Mouse (Mus musculus) ES-Bruce4 (cell line): ENCODE data around the gene Gm12166. TPM values are rescaled to one million over a fixed set of nuclear protein-coding genes. Genes with fewer than 3 reads are reported as not detected.

ENCODE experiments used
- H3K27ac ChIP-seq: 2 replicates; pipeline ENCODE4 v1.5.1; 2012; ENCODE audit warnings: low read length, inconsistent platforms; ENCODE audit not compliant: insufficient read depth
- H3K27me3 ChIP-seq: 2 replicates; pipeline ENCODE4 v1.6.1; 2012; ENCODE audit warnings: mild to moderate bottlenecking, low read length, inconsistent platforms; ENCODE audit not compliant: control insufficient read depth, poor library complexity, insufficient read depth, severe bottlenecking
- H3K36me3 ChIP-seq: 2 replicates; pipeline ENCODE4 v1.6.1; 2012; ENCODE audit warnings: inconsistent platforms, mild to moderate bottlenecking, low read length, moderate library complexity; ENCODE audit not compliant: control insufficient read depth, poor library complexity, insufficient read depth, severe bottlenecking
- H3K4me1 ChIP-seq: one replicate; pipeline ENCODE4 v1.8.1; 2011; ENCODE audit warnings: low read length; ENCODE audit not compliant: control insufficient read depth, insufficient read depth
- H3K4me3 ChIP-seq: 2 replicates; pipeline ENCODE4 v1.5.1; 2011; ENCODE audit warnings: low read depth, mild to moderate bottlenecking, low read length
- H3K9ac ChIP-seq: 2 replicates; pipeline ENCODE4 v1.6.1; 2012; ENCODE audit warnings: low read depth, mild to moderate bottlenecking, inconsistent platforms; ENCODE audit not compliant: poor library complexity, severe bottlenecking
- H3K9me3 ChIP-seq: replicated peaks from 2 replicates; pipeline ENCODE4 v1.6.1; 2012; ENCODE audit warnings: mild to moderate bottlenecking, low read length, inconsistent platforms; ENCODE audit not compliant: control insufficient read depth, poor library complexity, insufficient read depth, severe bottlenecking
- CTCF ChIP-seq: IDR thresholded peaks from one replicate; pipeline ENCODE4 v1.8.1; 2011; ENCODE audit warnings: low read depth, low read length
- EP300 ChIP-seq: IDR thresholded peaks from 2 replicates; pipeline ENCODE4 v1.6.1; 2011; ENCODE audit warnings: low read depth, low read length; ENCODE audit not compliant: insufficient read depth
- POLR2A ChIP-seq: IDR thresholded peaks from one replicate; pipeline ENCODE4 v1.8.1; 2011; ENCODE audit warnings: low read length; ENCODE audit not compliant: insufficient read depth
- polyA plus RNA-seq: library from polyadenylated mRNA; stranded (reverse); fragments of >200 nt; gene quantifications from 2 replicates; pipeline ENCODE4 v1.2.4, GENCODE M21; 2011; ENCODE audit warnings: low read depth; ENCODE audit not compliant: missing spikeins, insufficient read depth, insufficient read length

The Gm12166 gene
- polyA plus RNA-seq, 1 experiment = 5.5 TPM

DNA sequence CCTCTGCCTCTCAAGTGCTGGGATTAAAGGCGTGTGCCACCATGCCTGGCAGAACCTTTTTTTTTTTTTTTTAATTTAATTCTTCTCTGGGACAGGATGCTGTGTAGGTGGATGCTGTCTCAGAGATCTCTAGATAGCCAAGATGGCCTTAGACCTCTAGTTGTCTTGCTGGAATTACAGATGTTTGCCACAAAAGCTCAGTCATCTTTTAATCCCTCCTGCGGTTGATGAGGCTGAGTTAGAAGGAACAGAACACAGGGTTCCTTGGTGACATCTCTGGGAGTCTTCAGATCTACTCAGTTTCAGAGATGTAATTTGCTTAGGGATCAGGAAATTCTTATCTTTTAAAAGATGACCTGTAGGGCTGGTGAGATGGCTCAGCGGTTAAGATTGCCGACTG is 6.8 kb upstream of the Gm12166 start:
- Histone ChIP-seq H3K27me3 (no peaks in the 10 kb centered on the region), H3K9me3 (no peaks in the 10 kb centered on the region)

DNA sequence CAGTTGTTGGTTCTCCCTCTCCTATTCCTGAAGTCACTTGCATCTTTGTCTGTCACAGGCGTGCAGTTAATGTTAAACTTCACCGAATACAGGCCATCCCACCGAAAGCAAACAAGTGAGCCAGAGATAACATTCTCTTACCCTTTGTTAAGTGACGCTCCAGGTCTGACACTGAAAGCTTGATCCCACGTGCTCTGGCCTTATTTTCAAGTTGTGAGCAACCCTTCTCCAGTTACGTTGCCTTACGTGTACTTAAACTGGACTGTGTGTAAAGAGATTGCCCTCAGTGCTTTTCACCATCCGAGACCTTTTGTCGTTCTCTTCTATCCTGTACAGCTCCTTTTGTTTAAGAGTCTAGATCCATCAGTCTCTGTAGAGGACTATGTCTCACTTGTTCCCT is 5.9 kb upstream of the Gm12166 start:
- Histone ChIP-seq H3K27ac (peak overlapping the region; percentile 55; the same call in 1 of the 2 replicates), H3K4me3 (no peak overlapping the region), H3K9me3 (no peaks in the 10 kb centered on the region), H3K9ac (no peak overlapping the region), H3K27me3 (no peaks in the 10 kb centered on the region), H3K4me1 (peaks cover 11% of the 10 kb centered on the region), H3K36me3 (peaks cover 15% of the 10 kb centered on the region)
- TF ChIP-seq EP300 = no peak
- TF ChIP-seq POLR2A = no peak
- TF ChIP-seq CTCF = no peak

More for the DNA sequence above, 6.8 kb upstream of the Gm12166 start:
- H3K36me3 ChIP-seq = peaks cover 15% of the 10 kb centered on the region
- H3K4me3 ChIP-seq = no peak overlapping the region
- no peak for TF ChIP-seq CTCF
- H3K27ac ChIP-seq = no peak overlapping the region
- H3K4me1 ChIP-seq = peaks cover 12% of the 10 kb centered on the region
- no peak overlapping the region for H3K9ac ChIP-seq

DNA sequence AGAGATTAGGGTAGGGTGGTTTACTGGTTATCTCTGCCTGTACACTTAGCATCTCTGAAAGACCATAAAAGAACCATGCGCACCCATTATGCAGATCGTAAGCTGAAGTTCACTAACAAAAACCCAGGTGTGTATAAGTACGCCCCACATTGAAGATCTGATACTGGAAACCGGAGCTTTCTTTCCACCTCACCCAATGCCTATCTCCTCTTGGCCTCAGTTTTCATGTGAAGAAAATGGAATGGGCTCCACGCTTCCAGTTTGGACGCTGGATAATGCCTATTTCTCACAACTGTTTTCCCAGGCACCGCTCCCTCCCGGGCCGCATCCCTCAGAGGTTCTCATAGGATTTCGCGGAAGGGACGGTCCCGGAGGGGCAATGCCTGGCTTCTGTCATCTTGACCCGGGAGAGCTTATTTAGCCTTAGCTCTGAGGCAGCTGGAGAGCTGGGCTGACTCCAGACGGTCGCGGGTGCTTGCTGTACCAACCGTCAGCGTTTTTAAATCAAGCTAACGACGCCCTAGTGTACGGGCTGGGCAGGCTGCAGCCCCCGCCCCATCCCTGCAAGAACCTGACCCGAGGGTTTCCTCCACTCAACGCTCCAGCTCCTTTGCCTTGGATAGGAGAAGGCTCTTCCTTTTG is 4.8 kb upstream of the Gm12166 start:
- Histone ChIP-seq H3K9me3 (no peaks in the 10 kb centered on the region), H3K4me3 (peak overlapping the region; percentile 82), H3K27ac (peak overlapping the region; percentile 57; the same call in 1 of the 2 replicates), H3K4me1 (peaks cover 10% of the 10 kb centered on the region), H3K36me3 (peaks cover 11% of the 10 kb centered on the region), H3K9ac (peak overlapping the region; percentile 41), H3K27me3 (no peaks in the 10 kb centered on the region)
- TF ChIP-seq CTCF (no peak), EP300 (no peak), POLR2A (no peak)

GRCm38 (mm10) chr11:46055896-46056769 is 4.0 kb upstream of the Gm12166 start, which contains the start of gene Adam19:
TSS of gene Adam19 (plus strand) at chr11:46055992.
- H3K9me3 ChIP-seq = no peaks in the 10 kb centered on the region
- peaks cover 4% of the 10 kb centered on the region for H3K36me3 ChIP-seq
- H3K27ac ChIP-seq = peak within 1 kb of the TSS; percentile 62
- H3K4me1 ChIP-seq = peaks cover 10% of the 10 kb centered on the region
- H3K27me3 ChIP-seq = no peaks in the 10 kb centered on the region
- H3K4me3 ChIP-seq = peak within 1 kb of the TSS; percentile 82
- TF ChIP-seq POLR2A (peak; percentile 90), EP300 (peak; percentile 91), CTCF (no peak)
- peak within 1 kb of the TSS; percentile 41 for H3K9ac ChIP-seq

- H3K27me3 ChIP-seq = no peaks in the 10 kb centered on the region
- no peak overlapping the region for H3K9ac ChIP-seq
- TF ChIP-seq EP300 (no peak), CTCF (no peak), POLR2A (no peak)
- no peak overlapping the region for H3K4me3 ChIP-seq
- peak overlapping the region; percentile 62; the same call in 1 of the 2 replicates for H3K27ac ChIP-seq
- peaks cover 7% of the 10 kb centered on the region for H3K4me1 ChIP-seq
- no peaks in the 10 kb centered on the region for H3K36me3 ChIP-seq
- no peaks in the 10 kb centered on the region for H3K9me3 ChIP-seq
Observed at GRCm38 (mm10) chr11:46054911-46055895, 3.1 kb upstream of the Gm12166 start.
